Mouse (Mus musculus) midbrain, embryonic 14.5 days (tissue): ENCODE data around the gene Tprn. TPM values are rescaled to one million over a fixed set of nuclear protein-coding genes. Genes with fewer than 3 reads are reported as not detected.

Experiments used
- polyA plus RNA-seq: library from polyadenylated mRNA; unstranded; fragments of >200 nt; fragmentation: Nextera tagmentation; extraction: Ambion mirVana; gene quantifications from 2 replicates; pipeline ENCODE4 v1.2.1, GENCODE M21; 2014

The Tprn gene
- polyA plus RNA-seq, 1 experiment from 2014 or later: 13.3 TPM

Other genes starting within 250 kb of the Tprn start
- 99.3 and 125 TPM in 2 replicates for gene Nsmf, start 208.3 kb upstream of the Tprn start, polyA plus RNA-seq
- not detected in 2 replicates for gene Entpd8, start 182.3 kb upstream of the Tprn start, polyA plus RNA-seq
- gene Noxa1, start 167.5 kb upstream of the Tprn start, polyA plus RNA-seq: not detected in 2 replicates
- 13.0 and 20.8 TPM in 2 replicates for gene Nrarp, start 81.9 kb upstream of the Tprn start, polyA plus RNA-seq
- gene Tor4a, start 65.7 kb upstream of the Tprn start, polyA plus RNA-seq: 0.66 and 1.1 TPM in 2 replicates
- 82.6 and 98.7 TPM in 2 replicates for gene Nelfb, start 51.1 kb upstream of the Tprn start, polyA plus RNA-seq
- 0.16 TPM in 1 of 2 replicates, not detected in the other for gene Stpg3, start 48.0 kb upstream of the Tprn start, polyA plus RNA-seq
- gene Fam166a, start 43.9 kb upstream of the Tprn start, polyA plus RNA-seq: not detected in 2 replicates
- 319 and 339 TPM in 2 replicates for gene Tubb4b, start 37.9 kb upstream of the Tprn start, polyA plus RNA-seq
- gene Slc34a3, start 28.3 kb upstream of the Tprn start, polyA plus RNA-seq: not detected in 2 replicates
- not detected in 2 replicates for gene Rnf224, start 25.8 kb upstream of the Tprn start, polyA plus RNA-seq
- 138 and 147 TPM in 2 replicates for gene Rnf208, start 20.4 kb upstream of the Tprn start, polyA plus RNA-seq
- gene Cysrt1, start 20.2 kb upstream of the Tprn start, polyA plus RNA-seq: not detected in 2 replicates
- gene AL732309.1, start 15.8 kb upstream of the Tprn start, polyA plus RNA-seq: 3.7 and 5.1 TPM in 2 replicates
- 11.3 and 12.9 TPM in 2 replicates for gene Tmem203, start 7.2 kb upstream of the Tprn start, polyA plus RNA-seq
- gene Ssna1, start 9.8 kb downstream of the Tprn start, polyA plus RNA-seq: 196 TPM in 2 replicates
- 112 and 117 TPM in 2 replicates for gene Anapc2, start 9.9 kb downstream of the Tprn start, polyA plus RNA-seq
- gene Tmem210, start 25.5 kb downstream of the Tprn start, polyA plus RNA-seq: not detected in 2 replicates
- 0.30 TPM in 1 of 2 replicates, not detected in the other for gene Lrrc26, start 27.3 kb downstream of the Tprn start, polyA plus RNA-seq
- gene Grin1, start 56.6 kb downstream of the Tprn start, polyA plus RNA-seq: 40.5 and 41.3 TPM in 2 replicates
- 71.2 and 78.7 TPM in 2 replicates for gene Man1b1, start 69.7 kb downstream of the Tprn start, polyA plus RNA-seq
- 19.2 and 19.8 TPM in 2 replicates for gene Dpp7, start 93.7 kb downstream of the Tprn start, polyA plus RNA-seq
- 2.6 and 5.3 TPM in 2 replicates for gene Uap1l1, start 103.1 kb downstream of the Tprn start, polyA plus RNA-seq
- 13.0 and 15.4 TPM in 2 replicates for gene Sapcd2, start 109.7 kb downstream of the Tprn start, polyA plus RNA-seq
- 2.0 and 2.1 TPM in 2 replicates for gene Entpd2, start 133.3 kb downstream of the Tprn start, polyA plus RNA-seq
- 374 and 422 TPM in 2 replicates for gene Npdc1, start 136.7 kb downstream of the Tprn start, polyA plus RNA-seq
- 0.17 and 0.26 TPM in 2 replicates for gene Fut7, start 160.6 kb downstream of the Tprn start, polyA plus RNA-seq
- gene Abca2, start 166.1 kb downstream of the Tprn start, polyA plus RNA-seq: 16.9 and 17.7 TPM in 2 replicates
- 1.7 and 1.9 TPM in 2 replicates for gene Clic3, start 194.2 kb downstream of the Tprn start, polyA plus RNA-seq
- 95.4 and 126 TPM in 2 replicates for gene Paxx, start 198.5 kb downstream of the Tprn start, polyA plus RNA-seq
- gene Ptgds, start 207.4 kb downstream of the Tprn start, polyA plus RNA-seq: 3.7 and 71.9 TPM in 2 replicates
- gene Lcn12, start 231.3 kb downstream of the Tprn start, polyA plus RNA-seq: not detected in 2 replicates
- 110 and 117 TPM in 2 replicates for gene Fbxw5, start 238.1 kb downstream of the Tprn start, polyA plus RNA-seq
- gene C8g, start 239.1 kb downstream of the Tprn start, polyA plus RNA-seq: 5.5 and 6.1 TPM in 2 replicates